Mouse (Mus musculus) gastrocnemius, postnatal 25 days (tissue): Measurements from ENCODE around the gene Igsf9. TPM values are rescaled to one million over a fixed set of nuclear protein-coding genes. Genes with fewer than 3 reads are reported as not detected.

Experiments used
- DNase-seq: peaks from one replicate; pipeline ENCODE4 v3.0.0; 2022
- total RNA-seq, 2 experiments: library from RNA; stranded (reverse); gene quantifications; 1 replicate in 1 of 2; 2 replicates in 1 of 2; pipeline ENCODE4 v1.2.3; 2021

Gene Igsf9
- total RNA-seq, 2 experiments from 2014 or later, result 0.19 TPM; not detected in 1

DNA sequence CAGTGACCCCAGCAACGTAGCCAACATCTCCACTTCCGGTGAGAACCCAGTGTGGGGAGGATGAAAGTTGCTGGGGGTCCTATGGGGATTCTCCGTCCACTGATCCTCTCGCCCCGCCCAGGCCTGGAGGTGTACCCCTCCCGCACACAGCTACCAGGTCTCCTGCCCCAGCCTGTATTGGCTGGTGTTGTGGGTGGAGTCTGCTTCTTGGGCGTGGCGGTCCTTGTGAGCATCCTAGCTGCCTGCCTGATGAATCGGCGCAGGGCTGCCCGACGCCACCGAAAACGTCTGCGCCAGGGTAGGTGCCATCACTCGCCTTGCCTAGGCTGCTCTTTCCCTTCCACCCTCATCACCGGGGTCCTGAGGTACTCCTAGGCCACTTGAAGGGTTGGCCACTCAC is 14.4 kb downstream of the Igsf9 start:
- no peak for DNase-seq

DNA sequence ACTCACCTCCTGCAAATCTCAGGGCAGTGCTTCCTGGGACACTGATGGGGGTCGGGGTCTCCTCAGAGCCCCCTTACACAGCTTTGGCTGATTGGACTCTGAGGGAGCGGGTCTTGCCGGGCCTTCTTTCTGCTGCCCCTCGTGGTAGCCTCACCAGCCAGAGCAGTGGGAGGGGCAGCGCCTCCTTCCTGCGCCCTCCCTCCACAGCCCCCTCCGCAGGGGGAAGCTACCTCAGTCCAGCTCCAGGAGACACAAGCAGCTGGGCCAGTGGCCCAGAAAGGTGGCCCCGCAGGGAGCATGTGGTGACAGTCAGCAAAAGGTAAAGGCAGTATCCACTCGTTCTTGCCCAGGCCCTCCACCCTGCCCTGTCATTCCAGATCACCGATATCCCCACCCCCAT is 15.8 kb downstream of the Igsf9 start:
- no peak for DNase-seq

DNA sequence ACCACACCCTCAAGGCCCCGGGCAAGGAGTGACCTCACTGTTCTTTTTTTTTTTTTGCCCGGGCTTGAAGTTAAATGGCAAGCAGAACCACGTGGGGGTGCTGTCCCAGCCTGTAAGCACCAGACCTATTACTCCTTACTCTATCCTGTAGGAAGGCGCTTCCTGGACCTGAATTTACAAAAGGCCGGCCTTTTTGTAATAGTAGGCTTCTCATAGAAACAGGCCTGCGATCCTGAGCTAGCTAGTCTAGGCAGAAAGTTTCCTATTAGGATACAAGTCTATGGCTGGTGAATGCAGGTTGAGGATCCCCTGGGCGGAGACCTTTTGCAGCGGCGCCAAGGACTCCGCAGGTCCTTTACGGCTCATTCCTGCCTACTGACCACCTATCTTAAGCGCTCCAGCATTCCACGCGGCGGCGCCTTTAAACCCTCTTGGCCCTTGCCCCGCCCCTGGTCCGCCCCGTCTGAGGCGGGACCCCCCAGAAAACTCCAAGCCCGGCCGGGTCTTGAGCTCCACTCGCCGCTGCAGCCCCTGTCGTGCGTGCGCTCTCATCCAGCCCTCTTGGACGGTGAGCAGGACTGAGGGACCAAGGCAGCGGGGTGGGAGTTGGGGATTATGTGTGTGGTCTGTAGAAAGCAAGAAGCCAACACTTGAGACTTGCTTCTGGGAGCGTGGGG is 18.3 kb downstream of the Igsf9 start, which contains the start of gene Tagln2:
Gene Tagln2 (plus strand): TSS at position 283 of the 677 bp plus-strand sequence.
- peak; percentile 84 for DNase-seq

- DNase-seq, result peak; percentile 79
These were observed 19.1 kb downstream of the Igsf9 start for GRCm38 (mm10) chr1:172500451-172501370.

GRCm38 (mm10) chr1:172501371-172502144 is 20.0 kb downstream of the Igsf9 start:
- DNase-seq, result peak; percentile 84

DNA sequence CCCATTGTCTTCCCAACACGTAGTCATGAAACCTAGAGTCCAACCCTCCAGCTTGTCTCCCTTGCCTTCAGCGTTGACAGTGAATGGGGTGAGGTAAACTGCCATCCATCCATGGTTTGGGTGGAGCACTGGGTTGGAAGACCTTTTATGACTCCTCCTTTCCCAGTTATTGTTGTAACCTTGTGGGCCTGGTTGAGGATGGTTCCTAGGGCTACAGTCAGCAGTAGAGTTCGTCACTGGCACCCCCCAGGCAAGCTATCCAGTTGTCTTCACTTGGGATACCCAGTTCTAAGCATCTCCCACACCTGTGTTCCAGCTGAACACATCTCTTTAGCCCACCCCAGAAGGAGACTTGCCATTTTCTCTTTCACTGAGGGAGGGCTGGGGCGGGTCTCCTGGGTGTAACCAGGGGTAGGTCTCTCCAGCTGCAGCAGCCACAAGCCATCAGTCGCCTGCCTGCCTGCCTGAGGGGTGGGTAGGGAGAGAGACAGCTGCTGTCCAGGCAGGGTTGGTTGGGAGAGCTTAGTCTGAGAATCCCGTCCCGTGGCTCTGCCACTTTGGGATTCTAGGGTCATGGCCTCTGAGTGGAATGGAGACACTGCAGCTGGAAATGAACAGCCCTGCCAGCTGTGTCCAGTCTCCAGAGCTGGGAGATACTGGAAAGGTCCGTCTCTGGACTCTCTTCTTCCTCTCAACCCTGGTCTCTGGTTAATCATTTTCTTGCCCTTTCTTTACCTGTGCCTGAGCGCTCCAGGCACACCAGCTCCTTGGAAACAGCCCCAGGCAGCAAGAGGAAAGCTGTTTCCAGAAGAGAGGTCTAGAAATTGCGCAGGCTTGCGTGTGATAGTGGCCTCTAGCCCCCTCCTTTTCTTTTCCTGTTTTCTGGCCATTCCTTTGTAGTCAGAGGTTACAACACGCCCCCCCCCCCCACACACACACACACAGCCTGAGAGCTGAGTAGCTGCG is 20.8 kb downstream of the Igsf9 start:
- DNase-seq, result no peak

DNA sequence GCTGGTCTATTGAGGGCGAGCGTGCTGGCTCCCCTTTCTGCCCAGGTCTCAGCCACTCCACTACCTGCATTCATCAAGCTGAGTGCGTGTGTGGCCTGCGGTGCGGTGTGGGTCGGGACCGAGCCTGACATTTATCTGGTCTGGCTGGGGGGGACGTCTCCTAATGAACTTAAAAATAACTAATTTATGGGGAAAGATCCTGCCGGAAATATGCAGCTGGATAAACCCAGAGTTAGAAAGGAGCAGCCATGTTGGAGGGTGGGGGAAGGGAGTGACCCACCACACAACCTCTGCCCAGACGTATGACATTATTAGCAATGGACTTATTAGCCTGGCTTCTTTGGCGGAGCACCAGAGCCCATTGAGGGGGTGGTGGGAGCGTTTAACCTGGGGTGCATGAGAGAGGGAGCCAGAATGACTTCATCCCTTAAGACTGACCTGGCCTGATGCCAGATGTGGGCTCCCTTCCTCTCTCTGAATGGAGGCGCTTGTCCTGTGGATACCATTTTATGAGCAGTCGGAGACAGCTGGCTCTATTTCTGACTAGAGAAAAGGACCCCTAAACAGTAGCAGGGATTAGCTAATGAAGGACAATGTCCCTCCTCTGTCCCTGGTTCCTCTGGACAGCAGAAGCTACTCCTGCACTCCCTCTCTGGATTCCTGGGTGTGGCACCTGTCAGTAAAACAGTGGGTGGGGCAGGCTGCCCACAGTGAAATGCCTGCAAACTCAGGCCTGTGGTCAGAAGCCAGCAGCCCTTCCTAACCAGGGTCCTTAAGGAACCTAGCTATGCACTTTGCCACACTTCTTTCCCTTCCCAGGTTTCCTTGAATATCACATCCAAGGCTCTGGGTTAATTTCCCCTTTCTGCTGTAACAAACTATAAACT is 21.8 kb downstream of the Igsf9 start:
- DNase-seq, result peak; percentile 29

DNA sequence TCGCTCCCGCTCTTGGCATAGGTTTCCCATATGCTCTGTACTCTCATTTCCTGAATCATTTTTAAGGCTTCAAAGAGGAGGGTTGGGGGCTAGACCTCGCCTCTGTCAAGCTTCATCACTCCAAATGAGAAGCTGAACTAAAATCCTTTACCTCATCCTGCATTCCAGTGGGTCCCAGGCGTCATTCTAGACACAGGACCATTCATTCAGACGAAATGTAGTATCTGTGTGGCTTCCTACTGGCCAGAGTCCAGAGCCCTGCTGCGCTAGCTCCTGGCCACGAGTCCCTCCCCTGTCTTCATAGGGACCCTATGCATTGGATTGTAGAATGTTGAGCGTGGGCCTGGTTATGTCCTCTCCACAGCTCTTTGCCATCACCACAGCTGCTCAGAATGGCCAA is 23.2 kb downstream of the Igsf9 start:
- DNase-seq, result no peak

- no peak for DNase-seq
These were observed 25.4 kb downstream of the Igsf9 start for GRCm38 (mm10) chr1:172507001-172507400.

DNA sequence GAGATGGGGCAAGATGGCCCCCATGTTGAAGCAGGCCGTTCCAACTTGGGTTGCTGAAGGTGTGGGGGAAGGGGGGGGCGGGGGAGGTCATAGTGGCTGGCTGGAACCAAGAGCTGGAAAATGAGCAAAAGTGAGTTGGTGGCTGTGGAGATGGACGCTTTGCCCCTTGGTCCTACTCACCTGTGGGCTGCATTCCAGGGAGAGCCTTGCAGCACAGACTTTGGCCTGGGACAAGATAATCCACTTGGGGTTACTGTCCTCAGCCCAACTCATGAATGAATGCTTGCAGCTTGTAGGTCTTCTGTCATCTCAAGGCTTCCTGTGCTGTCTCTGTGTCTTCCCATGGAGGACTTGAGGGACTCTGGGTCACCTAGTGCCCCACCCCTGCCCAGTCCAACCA is 26.1 kb downstream of the Igsf9 start:
- DNase-seq, result no peak

GRCm38 (mm10) chr1:172508172-172508571 is 26.6 kb downstream of the Igsf9 start:
- no peak for DNase-seq

DNA sequence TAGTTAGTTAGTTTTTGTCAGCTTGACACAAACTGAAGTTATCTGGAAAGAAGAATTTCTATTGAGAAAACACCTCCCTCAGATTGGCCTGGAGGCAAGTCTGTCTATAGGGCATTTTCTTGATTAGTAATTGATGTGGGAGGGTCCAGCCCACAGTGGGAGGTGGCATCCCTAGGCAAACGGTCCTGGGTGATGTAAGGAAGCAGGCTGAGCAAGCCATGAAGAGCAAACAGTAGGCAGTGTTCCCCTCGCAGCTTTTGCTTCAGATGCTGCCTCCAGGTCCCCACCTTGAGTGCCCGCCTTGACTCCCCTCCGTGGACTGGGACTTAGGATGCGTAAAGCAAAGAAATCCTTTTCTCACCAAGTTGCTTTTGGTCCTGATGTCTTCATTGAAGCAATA is 27.6 kb downstream of the Igsf9 start:
- no peak for DNase-seq

DNA sequence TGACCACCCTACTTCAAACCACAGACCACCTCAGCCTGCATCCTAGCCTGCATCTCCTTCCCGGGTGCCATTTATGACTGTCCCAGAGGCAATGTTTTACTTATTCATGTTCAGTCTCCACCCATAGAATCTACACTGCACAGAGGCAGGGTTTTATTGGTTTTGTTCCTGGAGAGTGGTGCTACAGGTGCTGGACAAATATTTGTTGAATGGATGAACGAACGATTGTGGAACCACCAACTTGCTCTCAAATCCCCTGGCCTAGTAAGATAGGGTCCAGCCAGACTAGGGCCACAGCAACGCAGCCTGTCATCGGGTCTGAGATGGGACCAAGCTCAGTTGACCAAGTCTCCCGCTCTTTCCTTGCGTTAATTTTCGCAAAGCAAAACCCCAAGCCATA is 28.4 kb downstream of the Igsf9 start:
- DNase-seq, result no peak

- DNase-seq, result no peak
These were observed 28.9 kb downstream of the Igsf9 start for GRCm38 (mm10) chr1:172510421-172510972.

DNA sequence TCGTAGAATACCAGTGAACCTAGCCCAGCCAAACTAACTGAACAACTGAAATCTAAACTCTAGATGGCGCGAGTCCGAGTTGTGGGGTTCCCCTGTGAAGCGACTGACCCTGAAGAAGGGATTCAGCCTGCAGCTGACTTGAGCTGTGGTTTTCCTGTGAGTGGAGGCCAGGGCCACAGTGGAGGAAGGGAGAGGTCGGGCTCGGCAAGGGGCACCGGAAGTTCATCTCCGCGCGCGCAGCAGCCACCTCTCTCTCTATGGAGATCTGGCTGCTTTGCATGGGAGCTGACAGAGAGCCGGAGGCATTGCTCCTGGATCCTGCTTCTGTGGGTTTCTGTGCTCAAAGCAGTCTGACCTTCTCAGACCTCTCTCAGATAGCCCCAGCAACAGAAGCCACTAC is 31.4 kb downstream of the Igsf9 start:
- peak; percentile 61 for DNase-seq

DNA sequence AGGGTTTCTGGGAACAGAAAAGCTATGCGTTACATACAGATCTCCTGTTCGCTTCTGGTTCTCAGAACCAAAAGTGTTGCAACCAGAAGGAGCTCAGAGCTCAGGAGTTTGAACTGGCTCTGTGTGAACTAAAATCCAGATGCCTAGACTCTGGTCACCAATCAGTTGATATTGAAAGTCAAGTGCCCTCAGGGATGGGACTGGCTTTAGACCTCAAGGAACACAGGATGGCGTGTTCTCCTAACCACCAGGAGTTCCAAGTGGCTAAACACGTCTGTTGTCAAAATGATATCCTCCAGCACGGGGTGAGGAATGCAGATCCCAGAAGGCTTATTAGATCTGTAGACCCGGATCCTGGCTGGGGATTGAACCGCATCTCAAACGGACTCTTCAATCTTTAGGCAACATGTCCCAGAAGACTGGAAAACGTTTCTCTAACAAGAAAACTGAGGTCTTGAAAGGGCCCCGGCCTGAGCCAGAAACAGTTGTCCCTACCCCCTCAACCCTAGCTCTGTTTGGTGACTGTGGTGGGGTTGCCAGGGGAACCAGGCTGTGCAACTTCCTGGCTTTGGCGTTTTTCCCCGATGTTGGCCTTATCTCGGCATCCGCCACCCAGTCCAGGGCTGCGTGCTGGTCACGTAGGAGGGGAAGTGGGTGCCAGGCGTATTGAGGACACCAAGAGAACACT is 32.1 kb downstream of the Igsf9 start:
- peak; percentile 60 for DNase-seq

DNA sequence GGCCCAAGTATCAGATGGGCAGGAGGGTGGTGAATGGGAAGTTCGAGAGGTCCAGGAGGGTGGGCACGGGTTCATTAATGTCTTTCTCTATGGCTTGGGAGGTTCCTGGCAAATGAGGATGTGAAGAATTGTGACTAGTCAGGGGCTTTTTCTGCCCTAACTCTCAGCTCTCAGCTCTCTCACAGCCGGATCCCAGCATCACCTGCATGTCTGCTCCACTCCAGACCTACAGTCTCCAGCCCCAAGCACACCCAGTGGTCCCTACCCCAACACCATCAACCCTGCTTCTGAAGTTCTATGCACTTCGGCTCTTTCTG is 32.6 kb downstream of the Igsf9 start:
- DNase-seq, result no peak

GRCm38 (mm10) chr1:172514551-172515268 is 33.1 kb downstream of the Igsf9 start:
- no peak for DNase-seq

- DNase-seq, result no peak
These were observed 33.8 kb downstream of the Igsf9 start for GRCm38 (mm10) chr1:172515396-172515795.
